Mouse (Mus musculus): Measurements from ENCODE around the gene Hal. TPM values are rescaled to one million over a fixed set of nuclear protein-coding genes. Genes with fewer than 3 reads are reported as not detected.

The Hal gene
- polyA plus RNA-seq, 1 experiment from 2014 or later, result 0.84 TPM

Other genes with a start within 250 kb of the Hal start
- 21.9 and 22.3 TPM in 2 replicates for gene Elk3, start 177.6 kb upstream of the Hal start, polyA plus RNA-seq (2015; fragmentation: Nextera tagmentation; extraction: Ambion mirVana)
- gene Lta4h, start 35.4 kb upstream of the Hal start, polyA plus RNA-seq (2015; fragmentation: Nextera tagmentation; extraction: Ambion mirVana), result 299 and 320 TPM in 2 replicates
- 0.85 and 1.2 TPM in 2 replicates for gene Amdhd1, start 51.3 kb downstream of the Hal start, polyA plus RNA-seq (2015; fragmentation: Nextera tagmentation; extraction: Ambion mirVana)
- gene Ccdc38, start 51.9 kb downstream of the Hal start, polyA plus RNA-seq (2015; fragmentation: Nextera tagmentation; extraction: Ambion mirVana), result 0.29 and 0.33 TPM in 2 replicates
- gene Snrpf, start 100.9 kb downstream of the Hal start, polyA plus RNA-seq (2015; fragmentation: Nextera tagmentation; extraction: Ambion mirVana), result 110 and 122 TPM in 2 replicates
- gene Ntn4, start 151.9 kb downstream of the Hal start, polyA plus RNA-seq (2015; fragmentation: Nextera tagmentation; extraction: Ambion mirVana), result 0.29 and 0.47 TPM in 2 replicates

Measured in intestine, embryonic 15.5 days (tissue).